Mouse (Mus musculus) left cerebral cortex, adult 9 months (tissue): ENCODE measurements around the gene Adamts1.

ENCODE experiments used
- DNase-seq, 2 experiments: peaks; one replicate each; pipeline ENCODE4 v3.0.0; 2022; ENCODE audit warnings: low spot score in 2 of 2

Adamts1 gene

GRCm38 (mm10) chr16:85802954-85803353 is at the start of gene Adamts1:
TSS of gene Adamts1 (minus strand) at chr16:85803113.
- peak in 1 of 2 experiments; percentile 62 for DNase-seq

- DNase-seq, result no peak
Observed at GRCm38 (mm10) chr16:85827066-85827465, 24.2 kb upstream of the Adamts1 start.

- no peak for DNase-seq
Observed at GRCm38 (mm10) chr16:85822330-85822916, 19.5 kb upstream of the Adamts1 start.

- no peak for DNase-seq
Observed at GRCm38 (mm10) chr16:85819808-85820458, 17.0 kb upstream of the Adamts1 start.

- no peak for DNase-seq
Observed at GRCm38 (mm10) chr16:85814116-85814515, 11.2 kb upstream of the Adamts1 start.

- DNase-seq, result peak in 1 of 2 experiments; percentile 68
Observed at GRCm38 (mm10) chr16:85807626-85808025, 4.7 kb upstream of the Adamts1 start.

- peak in 1 of 2 experiments; percentile 65 for DNase-seq
Observed at GRCm38 (mm10) chr16:85807072-85807471, 4.2 kb upstream of the Adamts1 start.

GRCm38 (mm10) chr16:85805581-85805980 is 2.7 kb upstream of the Adamts1 start:
- DNase-seq, result no peak

GRCm38 (mm10) chr16:85803613-85804551 is 969 bp upstream of the Adamts1 start:
- peak in 1 of 2 experiments; percentile 32 for DNase-seq

- DNase-seq, result peak in 1 of 2 experiments; percentile 17
Observed at GRCm38 (mm10) chr16:85801971-85802811, 722 bp downstream of the Adamts1 start.

- DNase-seq, result peak in 1 of 2 experiments; percentile 78
Observed at GRCm38 (mm10) chr16:85801252-85801651, 1.7 kb downstream of the Adamts1 start.

- peak; percentile 62 to 85 for DNase-seq
Observed at GRCm38 (mm10) chr16:85800691-85801090, 2.2 kb downstream of the Adamts1 start.

- no peak for DNase-seq
Observed at GRCm38 (mm10) chr16:85799971-85800370, 2.9 kb downstream of the Adamts1 start.

- DNase-seq, result no peak
Observed at GRCm38 (mm10) chr16:85798334-85798733, 4.6 kb downstream of the Adamts1 start.

GRCm38 (mm10) chr16:85797161-85797560 is 5.8 kb downstream of the Adamts1 start:
- no peak for DNase-seq

- DNase-seq, result no peak
Observed at GRCm38 (mm10) chr16:85795731-85796130, 7.2 kb downstream of the Adamts1 start.

- DNase-seq, result no peak
Observed at GRCm38 (mm10) chr16:85793166-85793830, 9.6 kb downstream of the Adamts1 start.

- no peak for DNase-seq
Observed at GRCm38 (mm10) chr16:85781076-85781475, 21.8 kb downstream of the Adamts1 start.

GRCm38 (mm10) chr16:85779775-85780174 is 23.1 kb downstream of the Adamts1 start:
- DNase-seq, result no peak

- no peak for DNase-seq
Observed at GRCm38 (mm10) chr16:85772272-85772671, 30.6 kb downstream of the Adamts1 start.

- no peak for DNase-seq
Observed at GRCm38 (mm10) chr16:85767341-85767740, 35.6 kb downstream of the Adamts1 start.
